Mouse (Mus musculus) E14TG2a.4 (cell line): ENCODE measurements around the gene Magi2.

ENCODE experiments used
- CTCF ChIP-seq: conservative IDR thresholded peaks from 2 replicates; pipeline ENCODE4 v1.5.1; 2014; ENCODE audit warnings: low read length
- NANOG ChIP-seq: IDR thresholded peaks from 2 replicates; pipeline ENCODE4 v1.6.1; 2014; ENCODE audit warnings: borderline replicate concordance, low read length, mixed read lengths
- POU5F1 ChIP-seq: IDR thresholded peaks from 2 replicates; pipeline ENCODE4 v1.6.1; 2014; ENCODE audit warnings: low read length, borderline replicate concordance

DNA sequence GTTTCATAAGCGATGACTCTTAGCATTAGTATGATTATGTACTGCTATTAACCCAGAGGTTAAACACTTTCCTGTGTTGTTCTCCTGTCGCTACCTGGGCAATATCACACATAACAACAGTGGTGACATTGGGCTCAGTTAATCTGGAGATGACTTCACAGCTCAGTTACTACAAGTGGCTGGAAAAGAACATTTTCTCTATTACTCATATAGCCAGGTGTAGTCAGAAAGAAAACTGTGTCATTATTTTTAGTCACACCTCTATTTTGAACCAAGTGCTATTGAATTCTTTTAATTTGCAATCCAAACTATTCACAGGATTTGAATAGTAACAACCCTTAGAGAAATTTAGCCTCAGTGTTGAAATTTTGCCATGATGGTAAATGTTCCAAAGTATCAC is 821.5 kb downstream of the Magi2 start:
- TF ChIP-seq CTCF (no peak), POU5F1 (no peak), NANOG (no peak)
